Mouse (Mus musculus): ENCODE measurements around the gene Oxsr1. TPM values are rescaled to one million over a fixed set of nuclear protein-coding genes. Genes with fewer than 3 reads are reported as not detected.
"Not testable (repeated sequence)": the region's sequence is repeated elsewhere in the genome, so short reads cannot be mapped to it uniquely, and the experiment has no call there.

The Oxsr1 gene
- total RNA-seq (2021) (10 to 100 TPM; 32.7 to 33.1 TPM), polyA plus RNA-seq (2012; rRNA removed) (7.2 and 8.2 TPM in 2 replicates)
- long read RNA-seq, full-length matches to known transcripts: 21 of 29 reads
- long read RNA-seq, partial matches to known transcripts: 6 of 29 reads
- long read RNA-seq, other reads (novel, unspliced or antisense): 2 of 29 reads

- peak; percentile 100 for DNase-seq
Measured at GRCm38 (mm10) chr9:119322289-119323259, at the start of gene Oxsr1. TSS of gene Oxsr1 (minus strand) at chr9:119322427.

- DNase-seq: no peak
Measured at GRCm38 (mm10) chr9:119371251-119371650, 49.0 kb upstream of the Oxsr1 start.

GRCm38 (mm10) chr9:119370770-119371169 is 48.5 kb upstream of the Oxsr1 start:
- not testable (repeated sequence) for DNase-seq

GRCm38 (mm10) chr9:119368367-119368766 is 46.1 kb upstream of the Oxsr1 start:
- no peak for DNase-seq

- DNase-seq: no peak
Measured at GRCm38 (mm10) chr9:119365284-119365683, 43.1 kb upstream of the Oxsr1 start, which contains the start of gene Slc22a14. TSS of gene Slc22a14 (minus strand) at chr9:119365553.

GRCm38 (mm10) chr9:119363229-119363628 is 41.0 kb upstream of the Oxsr1 start:
- DNase-seq: no peak

- no peak for DNase-seq
Measured at GRCm38 (mm10) chr9:119361416-119361815, 39.2 kb upstream of the Oxsr1 start.

GRCm38 (mm10) chr9:119358058-119358429 is 35.8 kb upstream of the Oxsr1 start:
- DNase-seq: no peak

GRCm38 (mm10) chr9:119357331-119358057 is 35.3 kb upstream of the Oxsr1 start, which contains the start of gene Xylb:
TSS of gene Xylb (plus strand) at chr9:119357381.
- peak; percentile 94 for DNase-seq

- no peak for DNase-seq
Measured at GRCm38 (mm10) chr9:119355943-119356342, 33.7 kb upstream of the Oxsr1 start.

- no peak for DNase-seq
Measured at GRCm38 (mm10) chr9:119353926-119354325, 31.7 kb upstream of the Oxsr1 start.

- peak; percentile 77 for DNase-seq
Measured at GRCm38 (mm10) chr9:119352060-119352459, 29.8 kb upstream of the Oxsr1 start.

GRCm38 (mm10) chr9:119350947-119351705 is 28.9 kb upstream of the Oxsr1 start:
- DNase-seq: no peak

- DNase-seq: no peak
Measured at GRCm38 (mm10) chr9:119350531-119350930, 28.3 kb upstream of the Oxsr1 start.

GRCm38 (mm10) chr9:119346376-119346775 is 24.1 kb upstream of the Oxsr1 start:
- DNase-seq: peak; percentile 64

GRCm38 (mm10) chr9:119342728-119343127 is 20.5 kb upstream of the Oxsr1 start:
- no peak for DNase-seq

- peak; percentile 98 for DNase-seq
Measured at GRCm38 (mm10) chr9:119340909-119341816, 18.9 kb upstream of the Oxsr1 start, which contains the start of gene Myd88. TSS of gene Myd88 (minus strand) at chr9:119341411.

- no peak for DNase-seq
Measured at GRCm38 (mm10) chr9:119340212-119340580, 18.0 kb upstream of the Oxsr1 start.

GRCm38 (mm10) chr9:119339558-119340211 is 17.5 kb upstream of the Oxsr1 start, which contains the start of gene Acaa1a:
TSS of gene Acaa1a (plus strand) at chr9:119339676.
- DNase-seq: peak; percentile 90

- DNase-seq: no peak
Measured at GRCm38 (mm10) chr9:119339106-119339505, 16.9 kb upstream of the Oxsr1 start.
